Mouse (Mus musculus) right cerebral cortex, adult 18-20 months (tissue): ENCODE data around the gene Slc48a1.

Experiments used
- DNase-seq: peaks from one replicate; pipeline ENCODE4 v3.0.0; 2022; ENCODE audit warnings: mixed read lengths

The Slc48a1 gene

DNA sequence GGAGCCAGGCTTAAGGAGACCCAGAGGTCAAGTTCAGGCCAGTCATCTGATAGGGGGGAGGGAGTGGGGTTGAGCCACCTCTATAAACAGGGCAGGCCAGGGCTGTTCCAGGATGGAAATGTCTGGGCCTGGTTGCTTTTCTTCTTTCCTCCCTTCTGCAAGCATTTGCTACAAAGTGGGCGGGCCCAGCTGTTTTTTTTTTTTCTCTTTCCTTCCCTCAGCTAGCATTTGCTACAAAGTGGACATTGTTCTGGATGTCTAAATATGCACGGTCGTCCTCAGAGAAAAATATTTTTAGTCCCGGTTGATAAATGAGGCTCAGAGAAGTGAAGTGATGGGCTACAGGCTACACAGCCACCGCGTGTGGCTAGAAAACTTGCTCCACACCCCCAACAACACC, 23.8 kb upstream of the Slc48a1 start:
- DNase-seq, result no peak

GRCm38 (mm10) chr15:97755361-97755760, 23.0 kb upstream of the Slc48a1 start:
- no peak for DNase-seq

DNA sequence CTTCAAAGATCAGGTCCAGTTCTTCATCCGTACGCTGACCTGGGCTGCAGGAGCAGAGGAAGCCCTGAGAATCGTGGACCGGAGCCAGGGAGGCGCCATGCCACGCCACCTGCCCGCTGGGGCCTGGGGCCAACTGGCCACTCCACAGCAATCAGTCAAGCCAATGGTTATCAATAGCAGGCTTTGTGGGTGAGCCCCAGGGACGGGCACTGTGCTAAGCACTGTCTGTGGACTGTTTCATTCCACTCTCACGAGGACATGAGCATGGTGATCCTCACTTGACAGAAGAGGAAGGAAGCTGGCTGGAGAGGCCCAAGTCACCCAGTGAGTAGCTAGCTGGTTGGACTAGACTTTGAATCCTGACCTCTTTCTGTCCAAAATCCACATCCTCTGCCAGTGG, 18.3 kb upstream of the Slc48a1 start:
- peak; percentile 74 for DNase-seq

- DNase-seq, result no peak
Observed at GRCm38 (mm10) chr15:97760952-97761351, 17.4 kb upstream of the Slc48a1 start.

- no peak for DNase-seq
Observed at GRCm38 (mm10) chr15:97761438-97761837, 16.9 kb upstream of the Slc48a1 start.

DNA sequence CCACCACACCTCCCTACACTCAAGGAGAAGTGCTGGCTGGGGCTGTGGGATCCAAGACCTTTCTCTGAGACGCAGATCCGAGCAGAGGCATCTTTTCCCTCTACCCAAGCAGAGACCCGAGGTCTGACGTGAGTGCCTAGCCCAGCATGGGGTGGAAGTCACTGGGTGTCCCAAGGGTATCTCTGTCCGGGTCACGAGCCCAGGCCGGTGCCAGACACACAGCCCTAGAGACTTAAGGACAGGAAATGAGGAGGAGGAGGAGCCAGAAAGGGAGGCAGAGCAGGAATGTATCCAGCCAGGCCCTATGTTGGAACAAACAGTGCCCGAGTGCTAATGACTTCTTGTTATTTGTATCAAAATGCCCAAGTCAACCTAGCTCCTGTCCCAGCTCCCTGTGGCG, 15.6 kb upstream of the Slc48a1 start:
- no peak for DNase-seq

GRCm38 (mm10) chr15:97763256-97764049, 14.9 kb upstream of the Slc48a1 start:
- DNase-seq, result no peak

- no peak for DNase-seq
Observed at GRCm38 (mm10) chr15:97764532-97764931, 13.8 kb upstream of the Slc48a1 start.

GRCm38 (mm10) chr15:97765090-97765794, 13.1 kb upstream of the Slc48a1 start:
- no peak for DNase-seq

DNA sequence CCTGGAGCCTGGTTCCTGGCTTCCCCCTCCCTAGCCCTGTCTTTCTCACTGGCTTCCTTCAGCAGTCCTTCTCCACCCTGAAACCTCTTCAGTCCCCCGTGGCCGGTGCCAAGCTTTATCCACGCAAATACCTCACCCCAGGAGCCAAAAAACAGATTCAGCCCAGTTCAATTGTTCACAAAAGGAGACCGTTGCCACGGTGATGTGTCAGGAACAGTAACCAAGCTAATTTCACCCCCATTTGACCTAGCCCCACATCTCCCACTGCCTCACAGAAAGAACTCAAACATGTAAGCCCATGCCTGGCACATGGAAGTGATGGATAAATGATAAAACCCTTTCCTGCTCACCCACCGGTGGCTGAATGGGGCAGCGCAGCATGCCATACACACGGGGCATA, 12.1 kb upstream of the Slc48a1 start:
- no peak for DNase-seq

- DNase-seq, result no peak
Observed at GRCm38 (mm10) chr15:97766594-97767279, 11.6 kb upstream of the Slc48a1 start.

DNA sequence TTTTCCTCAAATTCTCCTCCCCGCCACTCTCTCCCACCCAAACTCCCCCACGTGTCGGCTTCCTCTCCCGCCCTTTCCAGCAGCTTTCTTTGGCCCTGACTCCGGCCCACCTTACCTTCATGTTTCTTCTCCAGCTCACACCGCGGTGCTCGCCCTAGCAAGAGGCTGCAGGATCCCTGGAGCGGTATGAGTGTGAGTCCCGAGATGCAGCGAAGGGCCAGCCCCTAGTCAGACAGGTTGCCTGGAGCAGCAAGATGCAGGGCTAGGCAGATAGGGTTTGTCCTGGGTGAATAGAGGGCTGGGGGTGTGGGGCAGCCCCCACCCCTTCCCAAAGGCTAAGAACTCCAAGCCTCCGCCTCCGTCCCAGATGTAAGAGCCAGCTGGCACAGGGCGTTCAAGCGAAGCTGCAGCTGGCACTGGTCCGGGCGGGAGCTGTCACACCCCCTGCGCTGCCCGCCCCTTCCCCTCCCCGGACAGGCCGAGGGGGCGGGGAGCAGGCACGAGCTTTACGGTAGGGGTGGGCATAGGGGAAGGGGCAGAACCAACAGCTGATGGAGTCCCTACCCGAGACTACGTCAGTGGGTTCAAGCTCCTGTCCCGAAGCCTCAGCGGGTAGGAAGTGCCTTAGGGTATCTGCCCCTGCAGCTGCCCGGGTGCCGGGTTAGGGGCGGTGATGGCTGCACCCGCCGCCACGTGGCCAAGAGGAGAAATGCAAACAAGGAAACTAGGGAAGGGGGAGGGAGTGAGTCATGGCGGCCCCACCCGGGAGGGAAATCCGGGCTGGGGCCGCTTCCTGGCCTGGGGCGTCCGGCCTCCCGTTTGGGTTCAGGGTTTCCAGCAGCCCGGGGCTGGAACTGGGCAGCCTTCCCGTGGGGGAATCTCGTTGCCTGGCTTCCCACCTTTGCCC, 10.8 kb upstream of the Slc48a1 start, which contains the start of gene Rapgef3:
TSS of gene Rapgef3 (minus strand) at position 693 of the 907 bp plus-strand sequence.
- DNase-seq, result peak; percentile 81

GRCm38 (mm10) chr15:97768192-97768591, 10.1 kb upstream of the Slc48a1 start:
- DNase-seq, result no peak

- no peak for DNase-seq
Observed at GRCm38 (mm10) chr15:97770280-97770679, 8.0 kb upstream of the Slc48a1 start.

DNA sequence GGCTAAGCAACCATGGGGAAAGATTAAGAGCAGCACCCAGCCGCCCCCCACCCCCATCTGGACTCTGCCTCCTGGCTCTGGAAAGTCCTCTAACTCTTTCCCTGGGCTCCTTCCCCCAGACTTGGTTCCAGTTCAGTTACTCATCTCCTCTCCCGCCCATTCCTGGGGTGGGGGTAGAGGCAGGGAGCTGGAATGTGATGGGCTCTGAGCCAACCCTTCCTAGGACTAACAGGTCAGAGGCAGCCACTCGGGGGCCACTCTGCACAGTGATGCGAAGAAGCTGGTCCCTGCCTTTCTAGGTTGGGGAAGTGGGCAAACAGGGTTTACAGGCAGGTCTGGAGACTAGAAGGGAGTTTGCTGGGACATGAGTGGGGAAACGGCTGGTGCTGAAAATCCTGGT, 5.2 kb upstream of the Slc48a1 start:
- DNase-seq, result no peak

- no peak for DNase-seq
Observed at GRCm38 (mm10) chr15:97773961-97774370, 4.4 kb upstream of the Slc48a1 start.

GRCm38 (mm10) chr15:97776514-97776913, 1.8 kb upstream of the Slc48a1 start:
- peak; percentile 75 for DNase-seq

- DNase-seq, result no peak
Observed at GRCm38 (mm10) chr15:97776919-97777318, 1.4 kb upstream of the Slc48a1 start.

GRCm38 (mm10) chr15:97779576-97779975, 1.3 kb downstream of the Slc48a1 start:
- no peak for DNase-seq

- DNase-seq, result peak; percentile 51
Observed at GRCm38 (mm10) chr15:97780611-97781031, 2.3 kb downstream of the Slc48a1 start.

GRCm38 (mm10) chr15:97781961-97782748, 3.8 kb downstream of the Slc48a1 start:
- DNase-seq, result no peak

DNA sequence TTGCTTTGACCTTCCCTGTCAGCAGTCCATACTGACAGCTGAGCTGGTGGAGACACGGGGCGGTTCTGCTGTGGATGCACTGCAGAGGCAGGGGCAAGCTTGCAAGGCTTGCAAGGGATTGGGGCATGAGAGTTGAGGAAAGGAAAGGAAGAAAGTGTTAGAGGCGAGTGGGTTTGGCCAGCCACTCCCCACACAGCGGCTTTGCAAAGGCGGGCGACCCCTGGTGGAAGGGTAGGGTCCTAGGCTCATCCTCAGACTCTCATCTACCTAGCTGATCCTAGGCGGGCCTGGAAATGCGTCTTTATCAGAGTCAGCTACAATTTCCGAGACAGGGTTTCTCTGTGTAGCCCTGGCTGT, 4.4 kb downstream of the Slc48a1 start:
- DNase-seq, result no peak
